Mouse (Mus musculus): Measurements from ENCODE around the gene Cel.
A peak's percentile ranks its signal among the peaks of the same experiment; 100 is the strongest.

Cel gene

DNA sequence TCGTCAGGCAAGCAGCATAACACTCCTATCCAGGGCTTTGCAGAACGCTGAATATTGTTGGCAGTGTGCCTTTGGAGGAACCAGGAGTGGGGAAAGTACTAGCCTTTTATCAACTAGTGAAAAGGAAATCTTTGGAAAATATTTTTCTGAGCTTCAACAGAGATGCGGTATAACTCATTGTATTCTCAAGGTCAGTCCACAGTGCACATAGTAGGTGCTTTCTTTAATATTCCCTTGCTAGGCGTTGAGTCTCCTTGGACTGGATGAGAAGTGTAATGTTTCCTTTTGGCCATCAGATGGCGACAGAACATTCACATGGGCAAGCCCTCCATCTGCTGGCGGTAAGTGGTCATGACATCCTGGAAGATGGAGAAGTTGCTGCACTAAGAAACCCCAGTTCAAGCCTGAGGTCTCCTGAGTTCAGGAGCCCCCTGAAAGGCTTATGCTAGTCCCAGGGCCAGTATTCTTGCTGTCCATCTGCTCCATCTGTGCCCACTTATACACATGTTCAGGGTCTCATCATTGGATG, 21.9 kb upstream of the Cel start:
- DNase-seq (ENCODE audit: low read depth, low spot score): peak; percentile 92

DNA sequence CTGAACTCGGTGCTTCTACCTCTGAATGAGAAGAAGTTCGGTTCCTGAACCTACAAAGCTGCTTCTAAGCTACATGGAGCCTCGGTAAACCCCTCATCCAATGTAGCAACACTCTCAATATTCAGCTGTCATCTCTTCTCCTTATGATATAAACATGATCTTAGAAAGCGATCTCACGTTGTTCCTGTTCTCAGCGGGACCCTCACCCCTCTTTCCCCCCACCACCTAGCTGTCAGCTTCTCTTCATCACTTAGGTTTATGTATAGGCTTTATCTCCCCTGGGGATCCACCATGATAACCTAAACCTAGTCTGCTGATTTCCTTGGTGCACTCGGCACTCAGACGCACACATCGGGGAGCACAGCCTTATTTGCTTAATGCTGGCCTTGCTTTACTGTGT, 20.4 kb upstream of the Cel start, which contains the start of gene Gtf3c5:
Gene Gtf3c5, minus strand, starts transcription at position 101 of the 400 bp plus-strand sequence.
- DNase-seq (ENCODE audit: low read depth, low spot score): no peak

DNA sequence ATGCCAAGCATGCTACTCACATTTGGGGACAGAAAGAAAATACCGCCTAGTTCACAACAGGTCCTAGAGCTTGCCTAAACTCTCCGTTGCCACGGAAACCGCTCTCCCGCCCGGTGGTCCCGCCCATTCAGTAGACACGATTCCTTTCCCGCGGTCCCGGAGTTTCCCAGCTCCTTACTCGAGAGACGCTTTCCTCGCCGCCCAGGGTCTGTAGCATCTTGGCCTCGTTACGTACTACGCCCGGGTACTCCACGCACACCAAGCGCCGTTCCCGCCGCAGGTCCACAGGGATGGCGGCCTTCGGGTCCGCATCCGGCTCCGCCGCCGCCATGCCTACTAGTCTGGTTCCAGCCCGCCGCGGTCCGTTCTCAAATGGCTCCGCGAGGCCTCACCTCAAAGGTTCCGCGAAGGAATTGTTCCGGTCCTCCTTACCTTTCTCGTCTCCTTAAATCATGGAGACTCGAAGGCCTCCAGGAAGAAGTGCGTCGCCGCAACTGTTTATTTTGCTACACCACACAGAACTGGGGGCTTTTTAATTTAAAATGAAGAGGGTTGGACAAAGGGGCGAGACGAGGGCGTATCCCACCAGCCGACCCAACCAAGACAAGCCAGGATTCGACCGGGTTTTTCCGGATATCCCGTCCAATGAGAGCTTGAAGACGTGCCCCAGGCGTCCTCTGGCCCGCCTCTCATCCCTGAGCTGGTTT, 19.6 kb upstream of the Cel start:
- DNase-seq (ENCODE audit: low read depth, low spot score): peak; percentile 94

DNA sequence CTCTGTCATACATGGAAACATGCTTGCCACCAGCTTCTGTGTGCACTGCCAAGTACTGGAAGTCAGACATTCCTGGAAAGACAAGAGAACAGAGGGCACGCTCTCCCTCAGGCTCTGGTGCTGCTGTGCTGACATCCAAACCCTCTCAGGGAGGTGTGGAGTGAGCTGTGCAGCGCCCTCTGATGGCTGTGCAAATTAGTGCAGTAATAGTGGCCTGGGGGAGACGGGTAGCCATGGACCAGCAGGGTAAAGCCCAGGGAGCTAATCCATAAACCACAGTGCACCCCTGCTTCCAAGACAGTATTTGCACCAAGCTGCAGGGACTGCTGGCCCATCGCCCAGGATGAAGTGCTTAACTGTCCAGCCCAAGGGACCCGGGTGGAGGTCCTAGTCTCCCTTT, 14.8 kb upstream of the Cel start:
- peak; percentile 60 for DNase-seq (ENCODE audit: low read depth, low spot score)

DNA sequence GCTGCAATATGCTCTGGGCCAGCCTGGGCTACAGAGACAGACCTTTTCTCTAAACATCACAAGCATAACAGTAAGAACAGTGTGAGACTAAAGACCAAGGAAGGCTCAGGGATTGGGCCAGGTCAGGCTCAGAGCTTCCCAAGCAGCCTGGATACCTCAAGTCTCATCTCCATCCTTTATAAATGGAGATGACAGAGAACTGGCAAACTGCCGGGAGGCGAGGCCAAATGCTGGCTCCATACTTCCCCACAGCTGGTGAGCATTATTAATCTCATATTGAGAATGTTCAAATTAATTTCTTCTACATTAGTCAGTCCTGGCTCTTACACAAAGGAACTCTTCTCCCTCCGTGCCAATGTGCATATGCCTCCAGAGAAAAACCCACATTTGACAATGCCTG, 13.6 kb upstream of the Cel start:
- no peak for DNase-seq (ENCODE audit: low read depth, low spot score)

DNA sequence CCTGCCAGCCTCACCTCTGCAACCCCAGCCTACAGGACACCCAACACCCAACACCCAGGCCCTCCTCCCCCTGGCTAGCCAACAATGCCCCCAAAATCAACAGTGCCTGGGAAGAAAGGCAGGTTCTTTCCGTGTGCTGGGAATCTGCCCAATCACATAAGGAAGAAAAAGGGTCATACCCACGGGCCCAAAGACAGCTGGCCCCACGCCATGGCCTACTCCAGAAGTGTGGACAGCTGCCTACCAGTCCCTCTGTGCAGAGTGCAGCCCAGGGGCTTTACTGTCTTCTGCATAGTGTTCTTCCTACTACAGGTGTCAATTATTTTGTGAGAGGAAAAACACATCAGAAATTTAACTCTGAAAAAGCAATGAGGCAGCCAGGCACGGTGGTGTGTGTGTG, 12.1 kb upstream of the Cel start:
- DNase-seq (ENCODE audit: low read depth, low spot score): no peak

DNA sequence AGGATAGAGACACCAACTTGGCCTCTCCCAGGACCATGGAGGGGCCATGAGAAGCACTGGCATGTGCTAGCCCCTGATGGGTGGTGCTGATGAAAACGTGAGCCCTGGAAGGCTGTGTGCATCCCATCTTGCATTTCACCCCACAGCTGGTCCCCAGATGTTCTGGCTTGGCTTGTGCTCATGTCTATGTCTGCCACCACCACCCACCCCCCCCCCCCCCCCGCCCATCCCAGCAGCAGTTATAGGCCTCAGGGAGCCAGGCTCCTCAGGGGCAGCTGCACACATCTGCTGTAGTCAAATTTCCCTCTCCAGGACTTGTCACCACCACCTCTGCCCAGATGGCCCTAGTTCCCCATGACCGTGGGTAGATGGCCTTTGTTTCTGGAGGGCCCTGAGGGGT, 6.7 kb upstream of the Cel start:
- no peak for DNase-seq (ENCODE audit: low read depth, low spot score)

DNA sequence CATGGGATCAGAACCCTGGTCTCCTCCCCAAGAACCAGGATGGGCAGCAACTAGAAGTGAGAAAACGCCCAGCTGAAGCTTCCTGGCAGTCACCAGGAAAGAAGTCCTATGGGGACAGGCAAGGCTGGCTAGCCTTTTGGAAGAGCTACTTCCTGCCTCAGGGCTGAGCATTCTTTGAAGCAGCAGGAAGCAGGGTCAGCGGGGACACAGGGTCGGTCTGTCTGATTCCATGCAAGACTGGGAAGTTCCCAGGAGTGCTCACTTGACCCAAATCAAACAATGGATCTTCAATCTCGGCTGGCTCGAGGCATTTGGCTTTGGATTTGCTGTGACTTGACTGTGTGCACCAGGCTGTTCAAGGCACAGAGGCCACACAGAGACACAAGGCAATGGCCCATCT, 3.3 kb upstream of the Cel start:
- DNase-seq (ENCODE audit: low read depth, low spot score): no peak

DNA sequence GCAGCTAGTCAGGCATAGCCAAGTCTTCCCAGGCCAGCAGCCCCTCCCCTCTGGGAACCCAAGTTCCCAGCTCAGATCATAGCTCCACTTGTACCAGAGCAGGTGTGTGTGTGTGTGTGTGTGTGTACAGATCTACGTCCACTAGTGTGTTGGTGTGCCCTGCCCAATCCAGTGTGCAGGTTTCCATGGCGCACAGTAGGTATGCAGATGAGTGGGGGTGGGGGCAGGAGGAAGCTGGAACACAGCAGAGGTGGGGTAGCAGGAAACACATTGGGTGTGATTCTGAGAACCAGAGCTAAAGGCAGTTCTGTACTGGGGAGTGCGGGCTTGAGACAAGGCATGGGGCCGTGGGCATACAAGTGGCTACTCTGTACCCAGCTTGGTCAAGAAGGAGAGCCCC, 1.2 kb upstream of the Cel start:
- DNase-seq (ENCODE audit: low read depth, low spot score): peak; percentile 7

DNA sequence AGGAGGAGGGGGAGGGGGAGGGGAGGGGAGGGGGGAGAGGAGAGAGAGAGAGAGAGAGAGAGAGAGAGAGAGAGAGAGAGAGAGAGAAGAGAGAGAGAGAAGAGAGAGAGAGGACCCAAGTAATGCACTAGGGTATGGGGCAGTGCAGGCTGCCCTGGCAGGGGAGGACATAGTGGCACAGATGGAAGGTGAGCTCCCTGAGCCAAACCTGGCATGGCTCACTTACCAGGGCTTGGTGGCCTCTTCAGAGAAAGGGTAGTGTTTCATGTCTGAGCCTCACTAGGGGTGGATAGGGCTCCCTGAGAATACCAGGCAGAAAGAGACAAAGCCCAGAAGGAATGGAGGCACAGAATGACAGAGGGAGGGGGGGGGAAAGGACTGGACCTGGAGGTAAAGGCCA, 627 bp upstream of the Cel start:
- no peak for DNase-seq (ENCODE audit: low read depth, low spot score)

DNA sequence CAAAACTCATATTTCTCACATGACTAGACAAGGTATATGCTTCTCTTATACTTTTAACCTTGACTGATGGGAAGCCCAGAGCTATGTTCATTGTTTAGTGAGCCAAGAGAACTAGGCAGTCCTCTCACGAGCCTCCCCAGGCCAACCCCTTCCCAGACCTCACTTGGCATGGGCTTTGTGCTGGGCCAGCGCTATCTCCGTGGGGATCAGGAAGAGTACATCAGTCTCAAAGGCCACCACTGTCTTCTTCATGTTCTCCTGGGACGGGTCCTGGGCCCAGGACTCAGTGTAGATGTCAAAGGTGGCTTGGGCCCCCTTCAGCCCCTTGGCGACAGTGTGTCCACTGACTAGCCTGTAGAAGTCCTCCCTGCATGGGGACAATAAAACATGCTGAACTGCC, 5.8 kb downstream of the Cel start:
- no peak for DNase-seq (ENCODE audit: low read depth, low spot score)

DNA sequence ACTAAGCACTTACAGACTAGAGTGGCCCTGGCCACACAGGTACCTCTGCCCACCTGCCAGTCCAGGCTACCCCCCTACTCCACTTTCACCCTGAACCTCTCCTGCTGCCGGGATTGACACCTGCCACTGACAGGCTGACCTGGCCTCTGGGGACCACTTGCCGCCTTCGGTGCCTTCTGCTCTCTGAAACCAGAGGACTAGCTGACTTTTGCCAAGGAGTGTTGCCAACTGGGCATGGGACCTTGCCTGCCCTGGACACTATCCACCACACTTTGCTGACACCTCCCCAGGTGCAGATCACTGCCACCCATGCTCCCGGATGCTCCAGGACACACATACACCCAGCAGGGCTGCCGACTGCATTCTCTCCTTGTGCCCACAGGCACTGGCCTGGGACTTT, 10.9 kb downstream of the Cel start:
- no peak for DNase-seq (ENCODE audit: low read depth, low spot score)

DNA sequence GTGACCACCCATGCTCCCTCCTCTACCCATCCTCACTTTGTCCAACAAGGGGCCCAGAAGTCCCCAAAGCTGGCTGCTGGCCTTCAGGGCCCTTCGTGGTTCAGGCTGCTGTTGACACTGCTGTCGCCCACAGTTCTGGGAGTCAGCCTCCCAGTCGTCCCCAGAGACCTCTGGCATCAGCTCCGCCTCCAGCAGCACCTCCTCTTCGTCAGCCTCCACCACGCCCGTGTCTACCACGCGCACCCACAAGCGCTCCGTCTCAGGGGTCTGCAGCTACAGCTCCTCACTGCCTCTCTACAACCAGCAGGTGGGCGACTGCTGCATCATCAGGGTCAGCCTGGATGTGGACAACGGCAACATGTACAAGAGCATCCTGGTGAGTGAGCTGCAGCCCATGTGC, 14.0 kb downstream of the Cel start:
- no peak for DNase-seq (ENCODE audit: low read depth, low spot score)

DNA sequence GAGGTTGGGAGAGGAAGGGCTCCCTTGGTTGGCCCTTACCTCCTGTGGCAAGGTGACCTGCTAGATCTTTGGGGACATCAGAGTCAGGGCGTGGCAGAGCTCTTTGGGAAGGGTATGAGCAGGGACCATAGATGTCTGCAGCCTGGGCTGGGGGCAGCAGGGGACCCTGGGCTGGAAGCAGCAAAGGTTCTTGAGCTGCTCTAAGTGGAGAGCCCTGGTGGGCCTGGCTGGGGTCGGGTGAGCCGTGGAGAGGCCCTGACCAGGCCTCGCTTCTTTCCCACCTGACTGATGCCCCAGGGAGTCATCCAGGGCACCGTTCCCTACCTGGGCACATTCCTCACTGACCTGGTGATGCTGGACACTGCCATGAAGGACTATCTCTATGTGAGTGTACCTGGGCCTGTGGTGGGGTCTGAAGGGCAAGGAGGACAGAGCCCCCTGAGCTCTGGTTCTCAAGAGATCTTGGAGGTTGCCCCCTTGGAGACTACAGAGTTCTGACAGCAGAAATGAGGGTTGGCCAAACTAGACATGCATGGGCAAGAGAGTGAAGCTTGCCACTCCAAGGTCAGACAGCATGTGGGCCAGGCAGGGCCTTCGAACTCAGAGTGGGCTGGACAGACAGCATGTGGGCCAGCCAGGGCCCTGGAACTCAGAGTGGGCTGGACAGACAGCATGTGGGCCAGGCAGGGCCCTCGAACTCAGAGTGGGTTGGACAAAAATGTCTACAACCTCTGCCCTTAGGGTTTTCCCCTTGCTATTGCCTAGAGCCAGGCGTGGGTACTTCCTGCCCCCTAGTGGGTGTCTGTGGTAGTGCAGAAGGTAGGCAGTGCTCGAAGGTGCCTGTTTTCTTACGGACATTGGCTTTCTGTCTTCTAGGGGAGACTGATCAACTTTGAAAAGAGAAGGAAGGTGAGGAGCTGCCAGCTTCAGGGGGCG, 15.7 kb downstream of the Cel start:
- peak; percentile 81 for DNase-seq (ENCODE audit: low read depth, low spot score)

DNA sequence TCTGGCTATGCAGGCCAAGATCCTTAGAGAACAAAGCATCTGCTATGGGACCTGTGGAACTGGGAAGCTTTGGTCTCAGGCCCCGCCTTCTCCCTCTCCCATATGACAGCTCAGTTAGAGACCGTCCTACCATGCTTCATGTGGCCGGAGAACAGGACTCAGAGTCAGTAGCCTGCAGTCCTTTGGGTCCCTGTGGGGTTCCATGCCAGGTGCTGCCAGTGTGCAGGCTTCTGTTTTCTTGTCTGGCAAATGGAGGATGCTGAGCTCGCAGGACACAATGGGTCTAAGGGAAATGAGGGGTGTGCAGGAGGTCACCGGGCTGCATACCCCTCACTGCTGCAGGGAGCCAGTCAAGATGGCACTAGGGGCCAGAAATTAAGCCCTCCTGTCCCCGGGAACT, 16.6 kb downstream of the Cel start:
- no peak for DNase-seq (ENCODE audit: low read depth, low spot score)

DNA sequence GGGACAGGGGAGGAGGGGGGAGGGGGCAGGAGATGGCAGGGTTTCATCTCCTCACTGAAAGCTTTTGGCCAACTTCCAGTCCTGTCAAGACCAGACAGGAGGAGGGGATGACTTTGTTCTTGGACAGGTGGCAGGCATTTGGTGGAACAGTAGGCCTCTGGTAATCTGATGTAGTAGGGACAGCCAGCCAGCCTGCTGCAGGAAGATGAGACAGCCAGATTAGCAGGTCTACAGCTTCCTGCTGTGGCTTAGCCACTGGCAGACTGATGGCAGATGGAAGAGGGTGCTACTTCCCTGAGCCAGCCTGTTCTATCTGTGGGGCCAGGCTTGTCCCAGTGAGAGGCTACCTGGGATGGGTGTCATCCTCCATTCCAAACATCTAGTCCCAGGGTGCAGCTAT, 17.2 kb downstream of the Cel start:
- no peak for DNase-seq (ENCODE audit: low read depth, low spot score)

DNA sequence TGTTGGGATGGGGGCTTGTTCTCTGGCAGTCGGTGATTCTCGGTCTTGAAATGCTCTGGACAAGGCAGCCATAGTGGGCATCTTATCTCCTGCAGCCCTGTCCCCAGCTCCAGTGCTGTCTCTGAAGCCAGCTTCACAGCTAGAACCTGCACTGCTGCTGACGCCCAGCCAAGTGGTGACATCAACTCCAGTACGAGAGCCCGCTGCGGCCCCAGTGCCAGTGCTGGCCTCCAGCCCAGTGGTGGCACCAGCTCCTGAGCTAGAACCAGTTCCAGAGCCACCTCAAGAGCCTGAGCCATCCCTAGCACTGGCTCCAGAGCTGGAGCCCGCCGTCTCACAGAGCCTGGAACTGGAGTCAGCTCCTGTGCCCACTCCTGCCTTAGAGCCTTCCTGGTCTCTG, 19.3 kb downstream of the Cel start:
- no peak for DNase-seq (ENCODE audit: low read depth, low spot score)

DNA sequence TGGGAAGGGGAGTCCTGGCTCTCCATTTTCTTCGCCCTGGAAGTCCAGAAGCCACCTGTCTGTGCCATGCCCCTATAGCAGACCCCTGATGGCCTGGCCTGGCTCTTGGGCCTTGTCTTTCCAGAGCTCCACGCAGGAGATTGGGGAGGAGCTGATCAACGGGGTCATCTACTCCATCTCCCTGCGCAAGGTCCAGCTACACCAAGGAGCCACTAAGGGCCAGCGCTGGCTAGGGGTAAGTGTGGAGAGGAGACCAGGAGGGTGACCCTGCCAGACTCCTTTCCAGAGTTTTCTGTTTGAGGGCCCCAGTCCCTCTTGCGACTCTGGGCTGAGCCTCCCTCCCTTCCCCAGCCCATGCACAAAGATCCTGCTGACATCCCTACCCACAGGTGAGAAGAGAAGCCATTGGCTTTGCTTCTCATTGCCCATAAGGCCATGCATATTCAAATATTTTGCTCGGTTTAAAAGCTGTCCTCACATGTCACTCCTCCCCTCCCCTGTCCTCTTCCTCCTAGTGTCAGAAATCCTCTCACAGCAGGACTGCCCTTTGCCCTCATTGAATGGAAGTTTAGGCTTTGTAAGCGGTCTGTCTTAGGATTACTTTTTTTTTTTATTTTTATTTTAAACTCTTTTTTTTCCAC, 22.5 kb downstream of the Cel start:
- DNase-seq (ENCODE audit: low read depth, low spot score): no peak

DNA sequence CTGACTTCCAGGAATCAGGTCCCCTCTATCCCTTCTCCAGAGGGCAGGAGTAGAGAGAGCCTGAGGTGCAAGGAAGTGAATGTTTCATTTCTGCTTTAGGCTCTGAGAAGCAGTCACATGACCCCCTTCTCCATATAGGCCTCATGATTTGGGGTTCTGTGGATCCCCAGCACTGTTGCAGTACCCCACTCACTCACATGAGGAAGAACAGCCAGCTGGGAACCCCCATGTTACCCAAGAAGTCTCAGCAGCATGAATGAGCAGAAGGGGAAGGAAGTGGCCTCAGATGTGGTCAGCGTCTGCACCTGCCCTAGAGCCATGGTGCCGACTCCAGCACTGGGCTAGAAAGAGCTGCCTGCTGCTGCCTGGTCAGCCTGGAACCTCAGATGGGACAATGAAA, 23.3 kb downstream of the Cel start:
- DNase-seq (ENCODE audit: low read depth, low spot score): no peak

DNA sequence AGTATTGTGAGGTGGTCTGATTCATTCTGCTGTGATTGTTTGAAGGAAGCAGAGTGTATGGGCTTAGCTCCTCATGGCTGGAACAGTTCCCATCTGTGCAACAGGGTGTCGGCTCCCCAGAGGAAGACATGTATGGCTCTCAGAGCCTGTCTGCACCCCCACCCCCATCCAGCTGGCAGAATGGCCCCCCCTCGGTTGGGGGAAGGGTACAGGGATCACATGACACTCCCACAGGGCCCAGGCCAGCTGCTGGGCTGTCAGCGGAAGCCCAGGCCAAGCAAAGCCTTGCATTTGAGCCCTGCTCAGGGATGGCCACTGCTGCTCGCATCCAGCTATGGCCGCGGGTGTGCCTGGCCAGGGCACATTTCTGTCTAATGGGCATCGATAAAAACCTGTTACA, 24.0 kb downstream of the Cel start:
- no peak for DNase-seq (ENCODE audit: low read depth, low spot score)

DNA sequence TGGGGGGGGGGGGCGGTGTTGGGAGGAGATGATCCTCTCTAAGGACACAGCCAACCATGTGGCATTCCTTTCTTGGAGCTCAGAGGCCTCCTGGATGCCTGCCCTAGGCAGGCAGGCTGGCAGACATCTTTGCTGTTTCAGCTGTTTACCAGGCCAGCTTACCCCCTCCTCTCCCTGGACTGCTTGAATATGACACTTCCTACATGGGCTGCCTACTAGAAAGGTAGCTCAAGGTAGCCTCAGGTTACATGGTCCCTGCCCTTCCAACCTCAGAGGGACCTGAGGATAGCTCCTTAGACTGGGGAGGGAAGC, 24.4 kb downstream of the Cel start:
- no peak for DNase-seq (ENCODE audit: low read depth, low spot score)

DNA sequence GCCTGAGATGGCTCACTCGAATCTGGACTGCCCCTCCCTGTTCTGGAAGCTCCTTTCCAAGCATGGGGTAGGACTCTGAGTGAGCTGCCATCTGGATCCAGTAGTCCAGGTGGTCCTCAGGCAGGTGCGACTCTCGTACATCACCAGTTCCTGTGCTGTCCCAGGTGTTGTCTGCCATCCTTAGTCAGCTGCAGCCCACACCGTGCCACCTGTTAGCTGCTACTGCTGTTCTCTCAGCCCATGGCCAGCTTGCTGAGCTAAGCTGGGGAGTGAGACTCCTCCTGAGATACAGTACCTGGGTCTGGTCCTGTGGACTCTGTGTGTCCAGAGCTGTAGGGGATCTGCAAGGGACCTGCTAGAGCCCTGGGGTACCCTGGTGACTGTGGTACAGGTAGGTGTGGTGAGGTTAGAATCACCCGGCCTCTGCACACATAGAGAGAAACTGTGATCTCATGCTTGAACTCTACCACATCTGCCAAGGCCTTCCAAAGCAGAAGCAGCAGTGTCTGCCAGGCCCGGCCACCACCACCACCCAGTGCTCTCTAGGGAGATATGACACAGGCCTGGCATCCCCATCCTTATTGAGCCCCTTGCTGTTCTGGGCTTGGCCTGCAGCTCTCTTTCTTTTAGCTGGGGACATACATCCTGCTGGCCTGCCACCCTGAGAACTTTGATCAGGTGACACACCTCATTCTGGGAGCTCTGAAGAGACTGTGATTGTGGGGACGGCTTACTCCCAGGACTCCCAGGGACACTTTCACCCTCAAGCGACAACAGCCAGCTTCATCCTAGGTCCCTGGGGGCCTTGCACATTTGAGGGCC, 25.0 kb downstream of the Cel start:
- DNase-seq (ENCODE audit: low read depth, low spot score): no peak

Data from ES-CJ7 (cell line).